Mouse (Mus musculus): ENCODE data around the gene Yipf6.
"Not testable (repeated sequence)": the region's sequence is repeated elsewhere in the genome, so short reads cannot be mapped to it uniquely, and the experiment has no call there.

Gene Yipf6

DNA sequence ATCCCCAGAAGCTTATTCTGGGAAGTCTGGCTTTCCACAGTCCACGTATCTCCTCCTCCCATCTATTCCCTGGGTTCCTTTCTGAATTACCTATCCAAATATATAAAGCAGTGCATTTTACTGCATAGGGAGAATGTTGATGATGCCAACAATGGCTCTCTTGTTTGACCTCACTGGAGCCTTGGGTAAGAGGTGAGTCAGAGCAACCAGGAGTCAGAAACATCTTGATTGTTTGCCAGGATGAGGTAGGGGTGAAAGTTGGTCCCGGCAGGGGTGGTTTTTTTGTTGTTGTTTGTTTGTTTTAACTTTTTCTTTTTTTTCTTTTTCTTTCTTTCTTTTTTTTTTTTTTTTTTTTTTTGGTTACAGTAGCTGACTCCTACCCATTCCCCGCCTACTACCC, at the start of gene Yipf6:
Yipf6 (plus strand) TSS at position 216 of the 400 bp plus-strand sequence.
- DNase-seq (ENCODE audit: low spot score in 2 of 2) = no peak

DNA sequence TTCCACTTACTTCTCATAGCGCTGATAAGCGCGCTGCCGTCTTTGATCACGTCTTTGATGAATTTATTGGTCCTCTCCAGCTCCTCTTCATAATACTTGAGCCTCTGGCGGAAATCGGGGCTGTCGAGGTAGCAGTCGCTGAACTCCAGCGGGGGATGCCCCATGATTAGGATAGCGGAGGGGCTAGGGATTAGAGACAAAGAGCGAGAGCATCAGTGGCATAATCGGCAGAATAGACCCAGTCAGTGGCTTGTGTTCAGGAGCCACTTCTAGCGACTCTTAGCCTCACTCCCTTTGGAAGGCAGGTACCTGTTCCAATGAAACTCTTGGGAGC, 46.1 kb upstream of the Yipf6 start:
- DNase-seq (ENCODE audit: low spot score in 2 of 2) = no peak

DNA sequence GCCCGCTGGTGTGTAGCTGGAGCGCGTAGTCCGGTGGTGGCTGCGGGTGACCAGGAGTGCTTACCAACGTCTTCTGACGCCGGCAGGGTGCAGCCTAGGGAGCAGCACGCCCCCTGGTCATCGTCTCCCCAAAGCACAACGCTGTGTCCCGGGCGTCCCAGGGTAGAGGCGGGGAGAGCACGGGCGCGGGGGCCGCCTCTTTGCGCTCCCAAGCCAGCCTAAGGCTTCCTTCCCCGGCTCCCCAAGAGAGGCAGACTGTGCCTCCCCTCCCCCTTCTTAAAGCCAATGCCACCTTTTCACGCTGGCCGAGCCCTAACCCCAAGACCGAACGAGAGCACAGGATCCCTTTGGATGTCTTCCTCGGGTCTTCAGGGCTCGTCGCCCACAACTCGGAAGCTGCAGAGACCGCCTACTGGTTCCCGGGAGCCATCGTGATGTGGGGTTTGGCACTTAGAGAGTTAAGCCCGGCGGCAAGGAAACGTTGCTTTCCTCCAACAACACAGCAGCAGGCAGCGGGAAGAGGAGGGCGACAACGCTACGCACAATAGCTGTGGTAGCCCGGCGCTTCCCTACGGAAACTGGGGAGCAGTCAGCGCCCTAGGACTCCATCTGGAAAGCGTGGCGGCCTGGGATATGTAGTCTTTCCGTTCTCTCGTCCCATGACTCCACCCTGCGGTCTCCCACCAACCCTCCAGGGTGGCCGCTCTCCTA, 45.6 kb upstream of the Yipf6 start, which contains the start of gene Ophn1:
Ophn1 (minus strand) TSS at position 620 of the 711 bp plus-strand sequence.
- peak; percentile 75 to 76 for DNase-seq (ENCODE audit: low spot score in 2 of 2)

DNA sequence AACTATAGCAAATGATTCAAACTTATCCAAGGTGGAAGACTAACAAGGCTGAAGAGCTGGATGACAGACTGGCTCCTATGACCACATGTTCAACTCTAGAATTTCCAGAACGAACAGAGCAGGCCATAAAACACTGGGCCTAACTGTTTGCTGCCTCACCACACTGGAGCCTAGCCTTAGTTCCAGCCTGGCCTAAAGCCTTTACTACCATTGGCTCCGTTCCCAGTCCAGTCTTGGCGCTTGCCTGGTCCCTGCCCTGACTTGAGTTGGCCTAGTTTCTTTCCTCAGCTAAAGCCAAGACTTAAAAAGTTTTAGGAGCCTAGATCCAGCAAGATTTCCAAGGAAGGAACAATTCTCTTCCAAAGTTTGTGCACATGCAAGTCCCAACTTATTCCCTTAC, 37.8 kb upstream of the Yipf6 start:
- DNase-seq (ENCODE audit: low spot score in 2 of 2) = no peak

DNA sequence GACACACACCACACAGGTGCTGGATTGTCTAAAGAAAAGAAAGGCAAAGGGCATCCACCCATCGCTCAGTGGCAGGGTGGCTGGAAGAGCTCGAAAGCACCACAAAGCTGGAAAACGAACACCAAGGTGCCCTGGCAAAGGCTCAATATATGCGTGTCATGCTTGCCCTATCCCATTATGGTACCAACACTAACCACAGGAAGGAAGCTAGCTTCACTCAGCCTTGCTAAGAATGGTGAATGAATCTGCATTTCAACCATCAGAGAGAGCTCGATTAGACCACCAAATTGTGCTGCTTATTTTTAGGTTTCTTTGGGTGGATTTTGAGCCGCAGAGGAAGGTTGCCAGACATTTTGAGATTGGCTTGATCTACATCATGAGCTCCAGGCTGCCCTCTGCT, 31.9 kb upstream of the Yipf6 start:
- DNase-seq (ENCODE audit: low spot score in 2 of 2) = no peak

DNA sequence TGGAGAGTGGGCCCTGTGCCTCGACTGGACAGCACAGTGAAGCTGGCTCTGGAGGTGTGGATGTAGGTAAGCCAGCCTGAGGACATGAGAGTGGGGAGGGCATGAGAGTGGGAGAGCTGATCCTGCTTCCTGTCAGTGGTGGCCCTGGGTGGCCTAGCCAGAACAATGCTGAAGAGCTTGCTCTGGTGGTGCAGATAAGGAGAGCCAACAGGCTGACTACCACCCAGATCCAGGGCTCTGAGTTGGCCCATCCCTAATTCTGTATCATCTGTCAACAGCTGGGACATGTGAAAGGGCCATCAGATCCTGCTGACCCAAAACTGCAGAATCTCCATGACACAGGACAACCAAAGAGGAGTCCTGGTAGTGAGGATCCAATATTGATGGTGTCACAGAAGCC, 27.2 kb upstream of the Yipf6 start:
- no peak for DNase-seq (ENCODE audit: low spot score in 2 of 2)

DNA sequence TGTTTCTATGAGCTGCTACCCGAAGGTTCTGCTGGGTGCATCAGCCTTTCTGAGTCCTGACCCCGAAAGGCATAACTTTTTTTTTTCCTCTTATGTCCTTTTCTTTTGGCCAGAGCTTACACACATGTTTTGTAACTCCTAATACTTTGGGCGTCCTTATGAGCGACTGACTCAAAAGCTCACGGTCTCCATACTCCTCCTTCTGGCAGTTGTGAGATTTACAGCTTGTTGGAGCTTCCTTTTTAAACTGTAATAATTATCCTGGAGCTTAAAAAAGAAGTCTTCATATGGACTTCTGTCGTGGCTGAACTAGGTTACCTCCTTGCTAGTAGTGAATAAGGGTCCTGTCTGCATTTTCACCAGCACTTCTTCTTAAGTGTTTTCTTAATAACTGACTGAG, 16.7 kb upstream of the Yipf6 start:
- no peak for DNase-seq (ENCODE audit: low spot score in 2 of 2)

DNA sequence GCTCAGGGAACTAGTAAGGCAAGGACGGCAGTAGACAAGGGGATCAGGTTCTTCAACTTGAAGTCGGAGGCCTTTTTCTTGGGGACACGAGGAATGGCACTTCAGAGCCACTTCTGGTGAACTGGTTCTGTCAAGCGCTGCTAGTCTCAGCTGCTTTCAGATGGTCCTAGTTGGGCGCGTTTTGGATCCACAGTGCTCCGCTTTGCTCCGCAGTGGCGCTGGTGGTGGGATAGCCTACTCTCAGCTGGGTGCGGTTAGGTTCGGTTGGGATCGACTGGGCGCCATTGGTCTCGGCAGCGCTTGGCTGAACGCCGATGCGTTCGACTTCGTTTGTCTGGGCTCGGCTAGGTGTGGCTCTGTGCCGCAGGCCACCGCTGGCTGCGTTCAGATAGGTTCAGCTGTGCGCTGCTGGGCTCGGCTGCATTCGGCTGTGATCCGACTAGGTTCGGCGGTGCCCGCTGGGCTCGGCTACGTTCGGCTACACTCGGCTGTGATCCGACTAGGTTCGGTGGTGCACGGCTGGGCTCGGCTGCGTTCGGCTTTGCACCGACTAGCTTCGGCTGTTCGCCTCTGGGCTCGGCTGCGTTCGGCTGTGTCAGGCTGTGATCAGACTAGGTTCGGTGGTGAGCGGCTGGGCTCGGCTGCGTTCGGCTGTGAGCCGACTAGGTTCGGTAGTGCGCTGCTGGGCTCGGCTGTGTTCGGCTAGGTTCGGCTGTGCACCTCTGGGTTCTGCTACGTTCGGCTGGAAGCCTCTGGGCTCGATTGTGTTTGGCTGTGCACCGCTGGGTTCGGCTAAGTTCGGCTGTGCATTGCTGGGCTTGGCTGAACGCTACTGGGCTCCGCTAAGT, 815 bp downstream of the Yipf6 start:
- DNase-seq (ENCODE audit: low spot score in 2 of 2) = peak; percentile 97 to 98

DNA sequence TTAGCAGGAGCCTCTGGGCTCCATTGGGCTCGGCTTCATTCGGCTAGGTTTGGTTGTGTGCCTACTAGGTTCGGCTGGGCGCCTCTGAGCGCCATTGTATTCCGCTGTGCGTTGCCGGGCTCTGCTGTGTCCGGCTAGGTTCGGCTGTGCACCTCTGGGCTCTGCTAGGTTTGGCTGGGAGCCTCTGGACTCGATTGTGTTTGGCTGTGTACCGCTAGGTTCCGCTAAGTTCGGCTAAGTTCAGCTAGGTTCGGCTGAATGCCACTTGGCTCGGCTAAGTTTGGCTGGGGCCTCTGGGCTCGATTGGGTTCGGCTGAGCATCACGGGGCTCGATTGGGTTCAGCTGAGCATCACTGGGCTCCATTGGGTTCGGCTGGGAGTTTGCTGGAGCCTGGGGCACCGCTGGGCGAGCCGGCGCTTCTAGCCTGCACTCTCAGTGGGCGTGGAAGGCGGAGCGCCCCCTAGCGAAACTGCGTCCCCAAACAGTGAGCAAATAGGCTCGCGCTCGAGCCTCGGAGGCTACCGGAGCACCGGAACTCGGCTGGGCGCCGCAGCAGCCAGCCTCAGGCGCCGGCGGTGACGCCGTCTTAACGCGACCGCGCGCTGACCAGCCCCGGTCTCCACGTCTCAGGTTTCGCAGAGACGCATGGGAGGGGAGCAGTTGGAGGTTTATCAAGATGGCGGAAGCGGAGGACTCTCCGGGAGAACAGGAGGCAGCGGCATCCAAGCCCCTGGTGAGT, 1.6 kb downstream of the Yipf6 start:
- DNase-seq (ENCODE audit: low spot score in 2 of 2) = peak; percentile 89 to 91

DNA sequence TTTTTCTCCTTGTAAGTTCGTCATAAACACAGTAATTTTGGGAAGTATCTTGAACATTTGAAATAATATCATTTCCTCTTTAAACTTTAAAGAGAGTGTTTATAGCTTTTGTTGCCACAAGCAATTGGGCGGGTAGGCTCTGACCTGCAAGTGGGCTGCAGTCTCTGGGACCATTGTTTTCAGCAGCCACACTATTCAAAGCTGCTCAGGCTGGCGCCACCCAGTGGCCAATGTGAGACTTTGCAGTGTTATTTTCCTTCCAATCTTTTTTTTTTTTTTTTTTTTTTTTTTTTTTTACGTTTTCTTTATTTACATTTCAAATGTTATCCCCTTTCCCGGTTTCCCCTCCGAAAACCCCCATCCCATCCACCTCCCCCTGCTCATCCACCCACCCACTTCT, 17.8 kb downstream of the Yipf6 start:
- DNase-seq (ENCODE audit: low spot score in 2 of 2) = no peak

DNA sequence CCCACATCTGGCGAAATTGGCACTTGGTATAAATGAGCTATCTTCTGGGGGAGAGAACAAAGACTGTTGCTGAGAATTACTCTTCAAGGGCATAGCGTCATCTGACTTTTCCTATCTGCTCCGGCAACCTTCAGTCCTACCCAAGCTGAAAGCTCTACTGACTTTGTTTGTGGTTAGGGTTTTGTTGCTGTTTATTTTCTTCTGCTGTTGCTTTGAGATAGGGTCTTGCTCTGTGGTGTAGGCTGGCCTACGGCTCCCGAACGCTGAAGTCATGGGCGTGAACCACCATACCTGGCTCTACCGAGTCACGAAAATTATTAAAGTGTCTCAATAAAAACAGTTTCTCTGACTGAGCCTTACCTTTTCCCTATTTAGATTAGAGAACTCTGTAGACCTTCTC, 22.2 kb downstream of the Yipf6 start:
- no peak for DNase-seq (ENCODE audit: low spot score in 2 of 2)

DNA sequence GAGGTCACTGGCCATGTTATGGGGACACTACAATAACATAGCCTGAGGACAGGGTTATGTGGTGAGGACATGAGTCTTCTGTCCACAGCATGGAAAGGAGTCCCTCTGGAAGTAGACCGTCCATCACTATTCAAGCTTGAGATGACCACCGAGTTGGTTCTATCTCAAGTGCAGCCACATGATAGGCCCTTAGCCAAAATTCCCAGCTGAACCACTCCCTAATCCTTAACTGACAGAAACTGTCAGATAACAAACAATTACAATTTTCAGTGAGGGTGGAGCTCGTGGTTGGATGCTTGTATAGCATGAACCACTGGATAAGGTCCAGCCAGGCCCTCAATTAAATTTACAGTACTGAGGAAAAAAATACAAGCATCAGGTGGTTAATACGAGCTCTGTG, 22.9 kb downstream of the Yipf6 start:
- DNase-seq (ENCODE audit: low spot score in 2 of 2) = no peak

DNA sequence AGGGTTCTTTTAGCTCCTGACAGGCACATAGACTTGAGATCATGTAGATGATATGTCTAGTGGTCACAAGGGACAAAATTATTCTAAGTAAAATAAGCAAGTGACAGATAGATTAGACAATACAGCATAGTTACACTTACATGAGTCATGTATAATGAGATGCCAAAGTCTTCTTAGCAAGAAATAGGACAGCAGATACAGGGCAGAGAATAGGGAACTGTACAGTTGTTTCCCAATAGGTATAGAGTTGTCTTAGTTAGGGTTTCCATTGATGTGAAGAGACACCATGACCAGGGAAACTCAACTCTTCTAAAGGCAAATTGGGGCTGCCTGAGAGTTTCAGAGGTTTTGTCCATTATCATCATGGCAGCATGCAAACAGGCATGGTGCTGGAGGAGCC, 27.6 kb downstream of the Yipf6 start:
- no peak for DNase-seq (ENCODE audit: low spot score in 2 of 2)

DNA sequence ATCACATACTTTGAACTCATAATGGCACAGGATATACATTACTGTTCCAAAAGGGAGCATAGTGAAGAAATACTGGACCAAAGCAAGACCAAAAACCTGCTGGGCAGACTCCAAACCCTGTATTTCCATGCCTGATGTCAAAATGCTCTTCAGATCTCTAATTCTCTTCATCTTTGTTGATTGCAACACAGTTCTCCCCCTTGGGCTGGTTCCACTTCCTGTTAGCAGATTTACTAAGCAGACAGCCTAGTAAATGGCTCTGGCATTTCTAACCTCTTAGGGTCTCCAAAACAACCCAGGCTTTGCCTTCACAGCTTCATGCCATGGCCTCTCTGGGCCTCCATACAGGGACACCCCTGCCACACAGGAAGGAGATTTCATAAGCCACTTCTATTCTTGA, 28.4 kb downstream of the Yipf6 start:
- no peak for DNase-seq (ENCODE audit: low spot score in 2 of 2)

DNA sequence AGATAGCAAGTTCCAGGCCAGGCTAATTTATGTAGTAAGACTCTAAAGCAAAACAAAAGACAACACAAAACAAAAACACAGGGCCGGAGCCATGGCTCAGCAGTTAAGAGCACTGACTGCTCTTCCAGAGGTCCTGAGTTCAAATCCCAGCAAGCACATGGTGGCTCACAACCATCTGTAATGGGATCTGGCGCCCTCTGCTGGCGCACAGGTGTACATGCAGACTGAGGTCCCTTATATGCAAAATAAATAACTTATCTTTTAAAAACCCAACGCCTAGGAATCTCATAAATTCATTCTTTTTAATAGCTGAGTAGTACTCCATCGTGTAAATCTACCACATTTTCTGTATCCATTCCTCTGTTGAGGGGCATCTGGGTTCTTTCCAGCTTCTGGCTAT, 50.5 kb downstream of the Yipf6 start:
- not testable (repeated sequence) for DNase-seq (ENCODE audit: low spot score in 2 of 2)

DNA sequence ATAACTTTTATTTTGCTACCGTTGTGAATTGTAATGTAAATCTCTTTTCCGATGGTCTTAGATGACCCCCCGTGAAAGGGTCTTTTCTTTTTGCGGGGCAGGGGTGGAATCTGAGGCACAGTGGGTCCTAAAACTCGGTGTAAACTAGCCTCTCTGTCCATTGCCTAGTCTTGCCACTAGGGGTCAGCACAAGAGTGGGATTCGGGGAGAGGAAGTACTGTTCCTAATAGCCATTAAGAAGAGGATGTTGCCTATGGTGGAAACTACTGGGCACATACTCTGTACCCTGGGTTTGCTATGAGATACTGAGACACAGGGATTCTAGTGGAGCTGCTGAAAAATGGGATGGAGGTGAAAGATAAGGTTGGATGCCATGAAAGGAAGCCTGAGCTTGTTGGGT, 53.5 kb downstream of the Yipf6 start:
- peak in 1 of 2 experiments; percentile 7 for DNase-seq (ENCODE audit: low spot score in 2 of 2)

Data from right cerebral cortex, postnatal 36 days (tissue).